Mouse (Mus musculus) kidney, adult 2 months (tissue): ENCODE measurements at regions not wholly inside any gene's neighbourhood (a gene's known extent, or its start where the extent isn't known, plus 50 kb on each side); places are given as distances from the start of the nearest gene placed in this dataset.

Source experiments
- DNase-seq: peaks from one replicate; pipeline ENCODE4 v3.0.0; 2021
- H3K27ac ChIP-seq: fragments of 200-500 bp; 2 replicates; pipeline ENCODE4 v1.5.1; 2012; ENCODE audit warnings: low read depth, low read length, control low read depth, inconsistent platforms; ENCODE audit not compliant: insufficient read depth
- H3K27me3 ChIP-seq: fragments of 200-500 bp; replicated peaks from 2 replicates; pipeline ENCODE4 v1.6.1; 2012; ENCODE audit warnings: mild to moderate bottlenecking, moderate library complexity, low read length, inconsistent platforms; ENCODE audit not compliant: control insufficient read depth, insufficient read depth
- H3K36me3 ChIP-seq: fragments of 200-500 bp; 2 replicates; pipeline ENCODE4 v1.6.1; 2012; ENCODE audit warnings: mild to moderate bottlenecking, moderate library complexity, low read length, inconsistent platforms; ENCODE audit not compliant: control insufficient read depth, insufficient read depth
- H3K4me1 ChIP-seq: fragments of 200-500 bp; 2 replicates; pipeline ENCODE4 v1.6.1; 2011; ENCODE audit warnings: low read length; ENCODE audit not compliant: control insufficient read depth, insufficient read depth
- H3K4me3 ChIP-seq: fragments of 200-500 bp; 2 replicates; pipeline ENCODE4 v1.5.1; 2011; ENCODE audit warnings: mild to moderate bottlenecking, low read depth, low read length, control low read depth; ENCODE audit not compliant: insufficient read depth
- CTCF ChIP-seq: fragments of 200-500 bp; conservative IDR thresholded peaks from 2 replicates; pipeline ENCODE4 v1.5.1; 2011; ENCODE audit warnings: low read depth, mild to moderate bottlenecking, control low read depth, low read length, moderate library complexity, mixed read lengths; ENCODE audit not compliant: insufficient read depth, insufficient read length
- POLR2A ChIP-seq: fragments of 200-500 bp; IDR thresholded peaks from one replicate; pipeline ENCODE4 v1.6.1; 2011; ENCODE audit warnings: low read depth, low read length, control low read depth
- WGBS: fragments of 180-500 bp; shearing (Covaris S2); methylation state at CpG from one replicate; pipeline ENCODE4 v1.1.7; 2018; 5-methylcytosine and 5-hydroxymethylcytosine counted together

GRCm38 (mm10) chr13:44102257-44102656 is 317.7 kb downstream of the Cd83 start:
- Histone ChIP-seq H3K27ac (no peak overlapping the region), H3K4me3 (no peak overlapping the region), H3K27me3 (no peaks in the 10 kb centered on the region), H3K36me3 (no peaks in the 10 kb centered on the region), H3K4me1 (no peaks in the 10 kb centered on the region)
- WGBS, result 87% methylated on average over 4 of the region's 4 CpGs
- TF ChIP-seq POLR2A, result no peak
- no peak for TF ChIP-seq CTCF
- no peak for DNase-seq

GRCm38 (mm10) chr13:44103340-44103739 is 318.8 kb downstream of the Cd83 start:
- no peak for TF ChIP-seq POLR2A
- TF ChIP-seq CTCF, result no peak
- no peaks in the 10 kb centered on the region for H3K36me3 ChIP-seq
- no peak for DNase-seq
- H3K4me1 ChIP-seq, result no peaks in the 10 kb centered on the region
- WGBS, result 95% methylated on average over 7 of the region's 7 CpGs
- H3K4me3 ChIP-seq, result no peak overlapping the region
- no peak overlapping the region for H3K27ac ChIP-seq
- H3K27me3 ChIP-seq, result no peaks in the 10 kb centered on the region

- DNase-seq, result no peak
- H3K36me3 ChIP-seq, result no peaks in the 10 kb centered on the region
- no peak overlapping the region for H3K4me3 ChIP-seq
- H3K4me1 ChIP-seq, result no peaks in the 10 kb centered on the region
- H3K27ac ChIP-seq, result no peak overlapping the region
- TF ChIP-seq POLR2A (no peak), CTCF (no peak)
- H3K27me3 ChIP-seq, result no peaks in the 10 kb centered on the region
- 57% methylated on average over 5 of the region's 5 CpGs for WGBS
Observed at GRCm38 (mm10) chr13:44105161-44105560, 320.6 kb downstream of the Cd83 start.

DNA sequence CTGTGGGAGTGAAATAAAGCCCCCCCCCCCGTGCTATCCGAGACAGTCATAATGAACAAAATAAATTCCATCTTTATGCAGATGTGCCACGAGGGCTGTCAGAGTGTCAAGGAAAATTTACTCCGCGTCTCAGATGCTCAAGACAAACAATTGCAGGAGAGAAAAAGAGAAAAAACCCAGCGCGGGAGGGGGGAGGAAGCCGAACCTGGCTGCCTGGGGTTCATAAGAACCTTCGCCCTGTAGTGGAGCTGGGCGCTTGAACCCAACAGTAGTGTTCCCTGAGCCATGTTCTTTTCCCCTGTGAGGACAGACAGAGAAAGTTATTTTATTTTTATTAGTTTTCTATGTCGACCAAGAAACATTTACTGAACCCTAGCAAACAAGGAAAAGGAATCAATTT is 324.1 kb downstream of the Cd83 start:
- no peak overlapping the region for H3K27ac ChIP-seq
- TF ChIP-seq CTCF (no peak), POLR2A (no peak)
- H3K36me3 ChIP-seq, result no peaks in the 10 kb centered on the region
- DNase-seq, result no peak
- no peaks in the 10 kb centered on the region for H3K4me1 ChIP-seq
- no peak overlapping the region for H3K4me3 ChIP-seq
- 47% methylated on average over 11 of the region's 11 CpGs for WGBS
- no peaks in the 10 kb centered on the region for H3K27me3 ChIP-seq

DNA sequence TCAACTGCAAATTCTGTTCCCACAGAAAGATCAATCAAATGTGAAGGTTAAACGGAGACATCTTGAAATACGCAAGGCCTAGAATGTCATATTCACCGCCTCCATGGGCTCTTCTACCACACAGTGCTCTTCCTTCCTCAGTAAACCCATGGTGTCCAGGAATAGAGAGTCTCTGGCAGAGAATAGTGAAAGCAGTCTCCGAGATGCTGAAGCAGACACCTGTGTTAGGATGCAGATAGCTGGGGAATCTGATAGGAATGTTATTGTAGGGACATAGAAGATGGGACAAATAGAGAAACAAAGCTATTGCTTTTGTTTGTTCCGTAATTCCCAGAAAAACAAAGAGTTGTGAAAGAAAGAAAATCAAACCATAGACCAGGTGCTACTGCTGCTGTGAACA is 328.5 kb downstream of the Cd83 start:
- Histone ChIP-seq H3K27ac (no peak overlapping the region), H3K27me3 (no peaks in the 10 kb centered on the region), H3K4me1 (no peaks in the 10 kb centered on the region), H3K4me3 (no peak overlapping the region), H3K36me3 (no peaks in the 10 kb centered on the region)
- DNase-seq, result no peak
- no peak for TF ChIP-seq POLR2A
- no peak for TF ChIP-seq CTCF
- WGBS, result 89% methylated on average over 5 of the region's 5 CpGs

- no peaks in the 10 kb centered on the region for H3K27me3 ChIP-seq
- no peaks in the 10 kb centered on the region for H3K36me3 ChIP-seq
- DNase-seq, result no peak
- 91% methylated on average over 5 of the region's 5 CpGs for WGBS
- H3K27ac ChIP-seq, result no peak overlapping the region
- TF ChIP-seq POLR2A (no peak), CTCF (no peak)
- no peaks in the 10 kb centered on the region for H3K4me1 ChIP-seq
- H3K4me3 ChIP-seq, result no peak overlapping the region
Observed at GRCm38 (mm10) chr13:44114856-44115255, 330.3 kb downstream of the Cd83 start.

DNA sequence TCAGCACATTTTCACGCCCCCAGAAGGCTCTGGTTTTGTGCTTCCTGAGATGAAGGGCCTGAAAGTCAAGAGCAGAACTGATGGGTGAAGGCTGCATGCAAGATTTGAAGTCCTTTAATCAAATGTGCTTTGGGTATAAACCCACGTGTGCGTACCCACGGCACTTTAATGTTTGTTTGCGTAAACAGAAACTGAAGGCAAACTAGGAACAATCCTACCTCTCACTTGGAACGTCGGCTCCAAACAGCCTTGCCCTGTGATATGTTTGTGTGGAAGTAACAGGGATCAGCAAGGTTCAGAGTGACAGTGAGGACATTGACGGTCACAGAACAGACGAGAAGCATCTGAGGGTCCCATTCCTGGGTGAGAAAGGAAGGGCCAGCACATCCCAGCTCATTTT is 333.3 kb downstream of the Cd83 start:
- H3K4me3 ChIP-seq, result no peak overlapping the region
- H3K27me3 ChIP-seq, result no peaks in the 10 kb centered on the region
- TF ChIP-seq CTCF (no peak), POLR2A (no peak)
- H3K4me1 ChIP-seq, result no peaks in the 10 kb centered on the region
- H3K27ac ChIP-seq, result no peak overlapping the region
- DNase-seq, result no peak
- WGBS, result 58% methylated on average over 9 of the region's 9 CpGs
- no peaks in the 10 kb centered on the region for H3K36me3 ChIP-seq

GRCm38 (mm10) chr13:44118846-44119245 is 334.3 kb downstream of the Cd83 start:
- H3K27ac ChIP-seq, result no peak overlapping the region
- no peaks in the 10 kb centered on the region for H3K36me3 ChIP-seq
- H3K4me3 ChIP-seq, result no peak overlapping the region
- H3K27me3 ChIP-seq, result no peaks in the 10 kb centered on the region
- no peak for TF ChIP-seq CTCF
- no peak for TF ChIP-seq POLR2A
- H3K4me1 ChIP-seq, result no peaks in the 10 kb centered on the region
- 94% methylated on average over 6 of the region's 6 CpGs for WGBS
- no peak for DNase-seq
